Mouse (Mus musculus) lung, postnatal 0 days (tissue): ENCODE data around the gene Ppm1e. TPM values are rescaled to one million over a fixed set of nuclear protein-coding genes. Genes with fewer than 3 reads are reported as not detected.

Source experiments
- ATAC-seq: fragments of 200-750 bp; cut with Nextera tagmentation; 2 replicates; pipeline ENCODE4 v1.8.0; 2017; ENCODE audit warnings: moderate library complexity
- DNase-seq: peaks from one replicate; pipeline ENCODE4 v3.0.0-alpha.2; 2016; ENCODE audit warnings: low spot score
- H3K27ac ChIP-seq: fragments of 300-500 bp; sonication (generic); 2 replicates; pipeline ENCODE4 v1.5.1; 2014; ENCODE audit warnings: antibody characterized with exemption, mild to moderate bottlenecking, low read length, mixed read lengths
- H3K27me3 ChIP-seq: fragments of 300-500 bp; sonication (generic); replicated peaks from 2 replicates; pipeline ENCODE4 v1.6.1; 2014; ENCODE audit warnings: low read length, mixed read lengths; ENCODE audit not compliant: insufficient read depth
- H3K36me3 ChIP-seq: fragments of 300-500 bp; sonication (generic); 2 replicates; pipeline ENCODE4 v1.6.1; 2014; ENCODE audit warnings: low read length, mixed read lengths; ENCODE audit not compliant: insufficient read depth
- H3K4me1 ChIP-seq: fragments of 300-500 bp; sonication (generic); 2 replicates; pipeline ENCODE4 v1.6.1; 2014; ENCODE audit warnings: antibody characterized with exemption, low read depth, low read length, mixed read lengths; ENCODE audit not compliant: insufficient read depth
- H3K4me2 ChIP-seq: fragments of 300-500 bp; sonication (generic); replicated peaks from 2 replicates; pipeline ENCODE4 v1.6.1; 2014; ENCODE audit warnings: low read depth, mild to moderate bottlenecking, low read length, moderate library complexity, mixed read lengths
- H3K4me3 ChIP-seq: fragments of 300-500 bp; sonication (generic); 2 replicates; pipeline ENCODE4 v1.5.1; 2014; ENCODE audit warnings: low read depth, low read length
- H3K9ac ChIP-seq: fragments of 300-500 bp; sonication (generic); replicated peaks from 2 replicates; pipeline ENCODE4 v1.6.1; 2014; ENCODE audit warnings: low read depth, mild to moderate bottlenecking
- H3K9me3 ChIP-seq: fragments of 300-500 bp; sonication (generic); 2 replicates; pipeline ENCODE4 v1.6.1; 2016; ENCODE audit warnings: low read length, mixed read lengths
- CTCF ChIP-seq: IDR thresholded peaks from 2 replicates; pipeline ENCODE4 v1.5.1; 2016; ENCODE audit warnings: antibody characterized with exemption, mild to moderate bottlenecking
- EP300 ChIP-seq: IDR thresholded peaks from 2 replicates; pipeline ENCODE4 v1.6.1; 2016; ENCODE audit warnings: antibody characterized with exemption, mild to moderate bottlenecking, control low read depth
- WGBS: fragments of 180-500 bp; shearing (Covaris S2); extraction: QIAGEN DNeasy Blood & Tissue Kit; methylation state at CpG from one replicate; pipeline ENCODE4 v1.1.7; 2014; 5-methylcytosine and 5-hydroxymethylcytosine counted together
- polyA plus RNA-seq: library from polyadenylated mRNA; unstranded; fragments of >200 nt; fragmentation: Nextera tagmentation; extraction: Ambion mirVana; gene quantifications from 2 replicates; pipeline ENCODE4 v1.2.1, GENCODE M21; 2015

Ppm1e gene
- polyA plus RNA-seq, 1 experiment from 2014 or later, result 0.64 TPM

DNA sequence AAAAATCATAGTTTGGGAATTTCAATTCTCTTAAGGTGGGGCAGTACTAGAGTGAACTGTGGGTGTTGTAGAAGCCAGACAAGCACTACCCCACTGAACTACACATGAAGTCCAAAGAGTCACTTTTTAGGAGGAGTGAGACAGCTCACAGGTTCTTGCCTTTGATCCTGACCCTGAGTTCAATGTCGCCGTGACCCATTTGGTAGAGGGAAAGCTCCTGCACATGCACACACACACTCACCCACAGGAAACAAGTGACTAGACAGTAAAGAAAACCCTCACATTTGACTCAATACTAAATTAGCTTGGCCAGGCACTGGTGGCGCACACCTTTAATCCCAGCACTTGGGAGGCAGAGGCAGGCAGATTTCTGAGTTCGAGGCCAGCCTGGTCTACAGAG lies 25.7 kb upstream of the Ppm1e start:
- Histone ChIP-seq H3K9ac (no peak overlapping the region), H3K9me3 (no peaks in the 10 kb centered on the region), H3K27ac (no peak overlapping the region), H3K27me3 (no peaks in the 10 kb centered on the region), H3K4me2 (no peak overlapping the region), H3K36me3 (no peaks in the 10 kb centered on the region), H3K4me3 (no peak overlapping the region), H3K4me1 (no peaks in the 10 kb centered on the region)
- no peak for TF ChIP-seq EP300
- no peak for TF ChIP-seq CTCF
- 89% methylated on average over 3 of the region's 4 CpGs for WGBS
- DNase-seq (no peak), ATAC-seq (no peak)

GRCm38 (mm10) chr11:87367865-87368580 lies 9.2 kb upstream of the Ppm1e start:
- Histone ChIP-seq H3K9me3 (no peaks in the 10 kb centered on the region), H3K4me1 (no peaks in the 10 kb centered on the region), H3K27me3 (no peaks in the 10 kb centered on the region), H3K27ac (no peak overlapping the region), H3K4me3 (no peak overlapping the region), H3K4me2 (no peak overlapping the region), H3K9ac (no peak overlapping the region), H3K36me3 (no peaks in the 10 kb centered on the region)
- TF ChIP-seq CTCF (no peak), EP300 (no peak)
- no peak for ATAC-seq
- 71% methylated on average over 9 of the region's 9 CpGs for WGBS
- no peak for DNase-seq

DNA sequence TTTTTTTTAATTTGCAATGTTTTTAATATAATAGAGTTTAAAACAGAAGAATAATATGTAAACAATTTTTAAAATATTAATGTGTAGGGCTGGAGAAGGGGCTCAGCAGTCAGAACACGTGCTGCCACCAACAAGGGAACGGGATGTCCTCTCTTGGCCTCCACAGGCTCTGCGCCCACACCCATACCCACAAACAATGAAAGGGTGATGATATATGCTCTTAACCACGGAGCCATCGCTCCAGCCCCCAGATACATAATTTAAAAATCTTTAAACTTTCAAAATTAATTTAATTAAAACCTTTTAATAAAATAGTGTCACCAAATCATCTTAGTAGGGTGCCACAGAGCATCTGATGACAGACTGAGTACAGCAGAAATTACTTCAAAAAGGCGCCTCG lies 8.2 kb upstream of the Ppm1e start:
- Histone ChIP-seq H3K27ac (no peak overlapping the region), H3K36me3 (no peaks in the 10 kb centered on the region), H3K4me2 (no peak overlapping the region), H3K27me3 (no peaks in the 10 kb centered on the region), H3K4me3 (no peak overlapping the region), H3K4me1 (no peaks in the 10 kb centered on the region), H3K9me3 (no peaks in the 10 kb centered on the region), H3K9ac (no peak overlapping the region)
- ATAC-seq (no peak), DNase-seq (no peak)
- TF ChIP-seq EP300, result no peak
- no peak for TF ChIP-seq CTCF
- WGBS, result 72% methylated on average over 7 of the region's 7 CpGs

- ATAC-seq, result no peak
- Histone ChIP-seq H3K4me2 (no peak overlapping the region), H3K9ac (no peak overlapping the region), H3K9me3 (no peaks in the 10 kb centered on the region), H3K27ac (no peak overlapping the region), H3K27me3 (0 out of 2 replicates have a peak, but pooled peaks cover 8% of the 10 kb centered on the region), H3K4me3 (no peak overlapping the region), H3K36me3 (no peaks in the 10 kb centered on the region), H3K4me1 (no peaks in the 10 kb centered on the region)
- no peak for DNase-seq
- TF ChIP-seq EP300 (no peak), CTCF (no peak)
- 80% methylated on average over 5 of the region's 5 CpGs for WGBS
Observed at GRCm38 (mm10) chr11:87365120-87365519, 6.3 kb upstream of the Ppm1e start.

DNA sequence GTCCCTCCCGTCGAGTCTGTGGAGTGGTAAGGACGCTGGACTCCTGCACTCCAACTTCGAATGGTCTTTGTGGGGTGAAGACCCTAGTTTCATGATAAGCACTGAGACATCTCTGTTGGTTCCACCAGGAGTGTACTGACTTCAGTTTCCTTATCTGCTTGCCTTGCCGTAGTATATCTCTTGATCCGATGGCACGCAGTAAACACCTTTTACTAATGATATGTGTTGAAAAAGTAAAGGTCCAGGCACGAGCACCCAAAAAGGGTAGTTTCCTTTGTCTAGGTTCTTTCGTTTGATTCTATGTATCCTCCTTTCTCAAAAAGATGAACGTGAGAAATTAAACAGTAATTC lies 414 bp upstream of the Ppm1e start:
- 13% methylated on average over 10 of the region's 10 CpGs for WGBS
- ATAC-seq, result no peak
- no peaks in the 10 kb centered on the region for H3K9me3 ChIP-seq

GRCm38 (mm10) chr11:87357317-87358300 lies 1.2 kb downstream of the Ppm1e start:
- no peak overlapping the region for H3K9ac ChIP-seq
- no peaks in the 10 kb centered on the region for H3K9me3 ChIP-seq
- H3K4me1 ChIP-seq, result peaks cover 9% of the 10 kb centered on the region
- peaks cover 33% of the 10 kb centered on the region; the same call in 1 of the 2 replicates for H3K27me3 ChIP-seq
- ATAC-seq, result no peak
- peak overlapping the region; percentile 99 for H3K4me2 ChIP-seq
- DNase-seq, result no peak
- peak overlapping the region; percentile 74 for H3K4me3 ChIP-seq
- H3K27ac ChIP-seq, result no peak overlapping the region
- no peaks in the 10 kb centered on the region for H3K36me3 ChIP-seq
- TF ChIP-seq EP300 (no peak), CTCF (no peak)
- 8% methylated on average over 31 of the region's 31 CpGs for WGBS

More for the DNA sequence above, 414 bp upstream of the Ppm1e start:
- H3K36me3 ChIP-seq, result no peaks in the 10 kb centered on the region
- H3K27ac ChIP-seq, result no peak overlapping the region
- no peak overlapping the region for H3K9ac ChIP-seq
- H3K27me3 ChIP-seq, result peaks cover 33% of the 10 kb centered on the region; the same call in 1 of the 2 replicates
- no peak for DNase-seq
- peaks cover 9% of the 10 kb centered on the region for H3K4me1 ChIP-seq
- H3K4me3 ChIP-seq, result peak overlapping the region; percentile 74
- peak overlapping the region; percentile 99 for H3K4me2 ChIP-seq
- no peak for TF ChIP-seq CTCF
- TF ChIP-seq EP300, result no peak
